Mouse (Mus musculus): ENCODE data around the gene Arhgap6. TPM values are rescaled to one million over a fixed set of nuclear protein-coding genes. Genes with fewer than 3 reads are reported as not detected.

The Arhgap6 gene
- total RNA-seq, 2 experiments from 2014 or later = 3.1 to 3.4 TPM

- DNase-seq (ENCODE audit: low spot score) = no peak
Measured at GRCm38 (mm10) chrX:168977776-168978175, 182.9 kb downstream of the Arhgap6 start.

- DNase-seq (ENCODE audit: low spot score) = no peak
Measured at GRCm38 (mm10) chrX:168980370-168980769, 185.5 kb downstream of the Arhgap6 start.

GRCm38 (mm10) chrX:169007066-169007465 lies 212.2 kb downstream of the Arhgap6 start:
- peak; percentile 18 for DNase-seq (ENCODE audit: low spot score)

GRCm38 (mm10) chrX:169012701-169013100 lies 217.8 kb downstream of the Arhgap6 start:
- DNase-seq (ENCODE audit: low spot score) = no peak

GRCm38 (mm10) chrX:169034390-169034789 lies 239.5 kb downstream of the Arhgap6 start:
- DNase-seq (ENCODE audit: low spot score) = no peak

DNA sequence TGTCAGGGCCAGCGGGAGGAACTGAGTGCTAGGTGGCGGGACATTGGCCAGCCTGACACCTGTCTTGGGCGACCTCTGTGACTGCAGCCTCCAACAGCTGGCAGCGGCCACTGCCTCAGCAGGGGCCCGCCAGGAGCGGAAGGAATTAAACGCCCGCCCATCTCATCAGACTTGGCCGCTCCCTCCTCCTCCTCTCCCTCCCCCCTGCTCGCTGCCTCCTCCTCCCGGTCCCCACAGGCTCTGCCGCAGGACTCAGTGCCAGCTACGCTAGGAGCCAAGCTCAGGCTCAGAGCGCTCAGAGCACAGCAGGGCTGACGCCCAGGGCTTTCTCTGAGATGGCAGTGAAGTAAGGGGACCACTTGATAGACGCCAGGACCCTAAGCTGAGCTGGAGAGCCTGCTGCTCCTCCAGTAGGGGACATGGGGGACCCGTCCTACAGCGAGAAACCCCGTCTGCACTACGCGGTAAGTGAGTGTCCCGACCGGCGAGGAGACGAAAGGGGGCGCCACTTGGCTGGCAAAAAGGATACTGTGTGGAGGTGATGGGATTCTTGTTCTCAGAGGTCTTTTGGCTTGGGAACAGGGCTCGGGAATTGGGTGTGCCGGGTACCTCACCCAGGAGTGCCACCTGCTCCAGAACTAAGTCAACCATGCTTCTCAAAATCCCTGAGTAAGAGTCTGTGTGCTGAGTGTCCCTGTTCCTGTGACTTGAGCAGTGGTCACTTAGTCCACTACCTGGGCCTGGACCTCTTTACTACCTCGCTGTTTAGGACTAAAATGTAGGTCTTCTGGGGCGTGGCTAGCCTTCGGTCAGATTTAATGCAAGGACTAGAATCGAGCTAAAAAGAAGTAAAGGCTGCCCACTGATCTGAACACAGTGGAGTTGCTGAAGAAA lies 241.8 kb downstream of the Arhgap6 start:
- peak; percentile 76 for DNase-seq (ENCODE audit: low spot score)

GRCm38 (mm10) chrX:169037401-169037800 lies 242.5 kb downstream of the Arhgap6 start:
- DNase-seq (ENCODE audit: low spot score) = no peak

DNA sequence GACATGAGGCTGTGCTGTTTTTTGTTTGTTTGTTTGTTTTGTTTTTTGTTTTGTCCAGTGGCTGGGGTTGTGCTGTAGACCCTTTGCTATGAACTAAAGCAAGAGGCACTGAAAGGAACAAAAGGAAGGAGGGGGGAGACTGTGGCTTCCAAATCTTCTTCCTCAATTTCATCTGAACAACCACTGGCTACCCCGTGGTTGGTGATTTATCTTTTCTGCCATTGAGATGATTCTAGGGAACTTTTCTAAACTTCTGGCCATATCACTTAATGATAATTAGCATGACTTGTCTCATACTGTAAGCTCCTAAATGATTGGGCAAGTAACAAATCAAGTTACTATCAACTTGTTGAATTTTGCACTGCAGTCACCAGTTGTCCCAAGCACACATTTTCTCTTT lies 249.0 kb downstream of the Arhgap6 start:
- DNase-seq (ENCODE audit: low spot score) = no peak

GRCm38 (mm10) chrX:169047595-169047994 lies 252.7 kb downstream of the Arhgap6 start:
- DNase-seq (ENCODE audit: low spot score) = no peak

DNA sequence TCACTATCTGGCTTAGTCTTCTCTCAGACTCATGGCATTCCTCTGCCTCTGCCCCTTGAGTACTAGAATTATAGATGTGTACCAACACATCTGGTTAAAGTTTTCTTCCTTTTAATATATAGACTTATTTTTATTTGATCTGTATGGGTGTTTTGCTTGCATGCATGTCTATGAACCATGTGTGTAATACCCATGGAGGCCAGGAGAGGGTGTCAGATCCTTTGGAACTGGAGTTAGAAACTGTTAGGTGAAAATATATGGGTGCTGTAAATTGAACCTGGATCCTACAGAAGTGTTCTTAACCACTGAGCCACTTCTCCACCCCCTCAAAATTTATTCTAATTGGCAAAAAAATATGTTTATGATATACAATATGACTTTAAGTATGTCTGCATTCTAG lies 254.7 kb downstream of the Arhgap6 start:
- DNase-seq (ENCODE audit: low spot score) = no peak

GRCm38 (mm10) chrX:169053907-169054476 lies 259.1 kb downstream of the Arhgap6 start:
- peak; percentile 7 for DNase-seq (ENCODE audit: low spot score)

GRCm38 (mm10) chrX:169062555-169062954 lies 267.7 kb downstream of the Arhgap6 start:
- DNase-seq (ENCODE audit: low spot score) = no peak

GRCm38 (mm10) chrX:169065298-169065697 lies 270.4 kb downstream of the Arhgap6 start:
- DNase-seq (ENCODE audit: low spot score) = no peak

- no peak for DNase-seq (ENCODE audit: low spot score)
Measured at GRCm38 (mm10) chrX:169065922-169066321, 271.0 kb downstream of the Arhgap6 start.

GRCm38 (mm10) chrX:169075020-169075419 lies 280.1 kb downstream of the Arhgap6 start:
- no peak for DNase-seq (ENCODE audit: low spot score)

- DNase-seq (ENCODE audit: low spot score) = no peak
Measured at GRCm38 (mm10) chrX:169081609-169082008, 286.7 kb downstream of the Arhgap6 start.

- DNase-seq (ENCODE audit: low spot score) = peak; percentile 47
Measured at GRCm38 (mm10) chrX:169085871-169086270, 291.0 kb downstream of the Arhgap6 start.

DNA sequence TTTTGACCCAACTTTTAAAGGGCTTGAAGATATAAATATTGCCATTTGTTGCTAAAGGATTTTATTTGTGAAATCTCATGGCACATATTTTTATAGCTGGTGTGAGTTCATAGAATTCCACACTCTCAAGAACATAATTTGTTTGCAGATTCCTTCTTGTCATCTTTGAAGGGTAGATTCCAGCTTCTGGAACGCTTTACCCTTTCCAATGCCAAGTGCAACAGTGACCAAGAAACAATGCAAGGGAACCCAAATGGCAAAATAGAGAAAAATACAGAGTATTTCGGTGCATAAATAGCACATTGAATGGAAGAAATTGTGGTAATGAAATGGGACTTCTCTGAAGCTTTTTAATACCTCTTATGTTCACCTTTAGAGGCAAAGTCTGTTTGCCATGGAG lies 294.3 kb downstream of the Arhgap6 start:
- DNase-seq (ENCODE audit: low spot score) = peak; percentile 1

DNA sequence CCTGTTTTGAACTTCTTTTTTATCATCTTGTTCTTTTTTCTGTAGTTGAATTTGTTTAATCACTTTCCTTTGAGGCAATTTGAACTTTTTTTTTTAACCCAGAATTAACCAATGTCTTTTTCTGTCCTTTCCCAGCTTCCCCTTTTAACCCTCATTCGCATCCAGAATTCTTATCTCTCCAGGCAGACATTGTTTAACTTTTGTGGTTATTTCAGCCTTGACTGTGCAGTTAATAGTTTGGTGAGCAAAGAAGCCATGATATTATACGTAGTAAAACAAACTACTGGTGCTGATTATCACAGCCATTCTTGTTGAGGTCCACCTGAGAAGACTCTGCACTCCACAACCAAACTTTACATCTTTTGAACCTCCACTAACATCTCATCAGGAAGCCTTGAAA lies 299.7 kb downstream of the Arhgap6 start:
- DNase-seq (ENCODE audit: low spot score) = no peak

DNA sequence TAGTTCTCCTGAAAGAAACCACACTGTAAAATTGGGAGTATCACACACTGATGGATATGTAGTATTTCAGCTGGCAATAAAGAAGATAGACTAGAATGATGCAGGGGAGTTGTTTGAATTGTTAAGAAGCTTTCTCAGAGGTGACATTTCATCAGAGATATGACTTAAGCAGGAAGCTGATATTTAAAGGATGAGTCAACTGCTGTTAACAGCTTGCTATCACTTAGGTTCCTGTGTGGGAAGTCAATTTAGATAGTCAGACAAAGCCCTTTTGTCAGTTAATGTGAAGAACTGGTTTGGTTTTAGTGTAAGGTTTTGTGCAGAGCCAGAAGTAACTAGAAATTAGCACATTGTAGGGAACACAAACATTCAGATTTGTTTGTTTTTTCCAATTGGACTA lies 300.7 kb downstream of the Arhgap6 start:
- no peak for DNase-seq (ENCODE audit: low spot score)

DNA sequence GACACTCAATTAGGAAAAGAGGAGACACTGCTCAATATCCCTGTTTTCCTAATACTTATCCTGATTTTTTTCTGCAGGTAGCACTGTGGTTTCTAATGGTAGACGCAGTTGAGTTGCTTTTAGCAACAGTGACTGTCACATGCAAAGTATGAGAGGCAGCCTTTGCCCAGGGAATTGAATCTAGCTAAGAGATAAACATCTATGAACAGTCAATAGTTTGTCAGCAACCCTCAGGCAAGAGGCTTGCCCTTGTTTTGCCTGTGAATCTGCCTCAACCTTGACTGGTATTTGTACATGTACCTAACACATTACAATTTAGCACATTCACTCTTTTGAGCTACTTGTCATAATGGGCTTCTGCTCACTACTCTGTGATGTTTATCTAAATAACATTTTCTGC lies 307.8 kb downstream of the Arhgap6 start:
- DNase-seq (ENCODE audit: low spot score) = no peak

GRCm38 (mm10) chrX:169106048-169106622 lies 311.2 kb downstream of the Arhgap6 start:
- no peak for DNase-seq (ENCODE audit: low spot score)

- DNase-seq (ENCODE audit: low spot score) = no peak
Measured at GRCm38 (mm10) chrX:169107372-169107771, 312.5 kb downstream of the Arhgap6 start.

Data from gastrocnemius, adult 18-20 months (tissue).